Mouse (Mus musculus): ENCODE results near the gene Srrm4. TPM values are rescaled to one million over a fixed set of nuclear protein-coding genes. Genes with fewer than 3 reads are reported as not detected.

Srrm4 gene
- total and polyA plus RNA-seq, 3 experiments: not detected

GRCm38 (mm10) chr5:116589631-116590030, 2.0 kb downstream of the Srrm4 start:
- H3K4me1 ChIP-seq (ENCODE audit: control insufficient read depth in 1 of 2, insufficient read depth in 2 of 2, low read length in 2 of 2): no peaks in the 10 kb centered on the region

GRCm38 (mm10) chr5:116588836-116589235, 2.8 kb downstream of the Srrm4 start:
- Histone ChIP-seq H3K9ac (ENCODE audit: control insufficient read depth, low read depth, low read length, poor library complexity, severe bottlenecking) (no peak overlapping the region), H3K27me3 (ENCODE audit: control insufficient read depth in 1 of 2, insufficient read depth in 2 of 2, low read length in 2 of 2) (no peaks in the 10 kb centered on the region), H3K27ac (ENCODE audit: control insufficient read depth, low read depth, low read length) (no peak overlapping the region), H3K4me1 (ENCODE audit: control insufficient read depth in 1 of 2, insufficient read depth in 2 of 2, low read length in 2 of 2) (no peaks in the 10 kb centered on the region), H3K4me3 (ENCODE audit: control insufficient read depth in 1 of 2, insufficient read depth in 1 of 2, low read depth in 2 of 2, low read length in 2 of 2) (no peak overlapping the region), H3K36me3 (ENCODE audit: control insufficient read depth in 1 of 2, insufficient read depth in 2 of 2, low read length in 2 of 2) (no peaks in the 10 kb centered on the region), H3K9me3 (replicated peaks; ENCODE audit: insufficient read depth, low read length) (no peaks in the 10 kb centered on the region), H3K79me2 (ENCODE audit: control insufficient read depth, insufficient read depth, low read length, poor library complexity) (no peaks in the 10 kb centered on the region)
- TF ChIP-seq TCF12 (IDR thresholded peaks at IDR 0.05; ENCODE audit: low read depth, low read length): no peak
- TF ChIP-seq NRF1 (IDR thresholded peaks at IDR 0.05; ENCODE audit: insufficient read depth, low read depth, low read length, poor library complexity, severe bottlenecking): no peak
- no peak for TF ChIP-seq ZKSCAN1 (IDR thresholded peaks at IDR 0.05; ENCODE audit: low read depth, low read length)
- no peak for TF ChIP-seq GATA1 (IDR thresholded peaks at IDR 0.05; ENCODE audit: low read depth, low read length)
- no peak for TF ChIP-seq HCFC1 (IDR thresholded peaks at IDR 0.05; ENCODE audit: low read depth, low read length)
- no peak for TF ChIP-seq MYB (IDR thresholded peaks at IDR 0.05; ENCODE audit: low read depth, low read length)
- TF ChIP-seq E2F4 (IDR thresholded peaks at IDR 0.05; ENCODE audit: borderline replicate concordance, low read depth, low read length): no peak
- DNase-seq (ENCODE audit: low read depth, low spot score): no peak

More at GRCm38 (mm10) chr5:116589631-116590030, 2.0 kb downstream of the Srrm4 start:
- Histone ChIP-seq H3K9ac (ENCODE audit: control insufficient read depth, low read depth, low read length, poor library complexity, severe bottlenecking) (no peak overlapping the region), H3K36me3 (ENCODE audit: control insufficient read depth in 1 of 2, insufficient read depth in 2 of 2, low read length in 2 of 2) (no peaks in the 10 kb centered on the region), H3K27ac (ENCODE audit: control insufficient read depth, low read depth, low read length) (no peak overlapping the region), H3K9me3 (replicated peaks; ENCODE audit: insufficient read depth, low read length) (no peaks in the 10 kb centered on the region), H3K4me3 (ENCODE audit: control insufficient read depth in 1 of 2, insufficient read depth in 1 of 2, low read depth in 2 of 2, low read length in 2 of 2) (no peak overlapping the region), H3K79me2 (ENCODE audit: control insufficient read depth, insufficient read depth, low read length, poor library complexity) (no peaks in the 10 kb centered on the region), H3K27me3 (ENCODE audit: control insufficient read depth in 1 of 2, insufficient read depth in 2 of 2, low read length in 2 of 2) (no peaks in the 10 kb centered on the region)
- TF ChIP-seq ELF1 (IDR thresholded peaks at IDR 0.05; ENCODE audit: low read depth, low read length) (no peak), JUND (IDR thresholded peaks at IDR 0.05; ENCODE audit: low read depth, low read length) (no peak), ZC3H11A (IDR thresholded peaks at IDR 0.05; ENCODE audit: low read depth, low read length) (no peak), NELFE (IDR thresholded peaks at IDR 0.05; ENCODE audit: low read depth, low read length) (no peak), POLR2AphosphoS5 (IDR thresholded peaks at IDR 0.05; ENCODE audit: borderline replicate concordance, low read depth, low read length) (no peak), GATA1 (IDR thresholded peaks at IDR 0.05; ENCODE audit: low read depth, low read length) (no peak), MYB (IDR thresholded peaks at IDR 0.05; ENCODE audit: low read depth, low read length) (no peak), RCOR1 (IDR thresholded peaks at IDR 0.05; ENCODE audit: low read depth, low read length) (no peak)
- no peak for DNase-seq (ENCODE audit: low read depth, low spot score)

DNA sequence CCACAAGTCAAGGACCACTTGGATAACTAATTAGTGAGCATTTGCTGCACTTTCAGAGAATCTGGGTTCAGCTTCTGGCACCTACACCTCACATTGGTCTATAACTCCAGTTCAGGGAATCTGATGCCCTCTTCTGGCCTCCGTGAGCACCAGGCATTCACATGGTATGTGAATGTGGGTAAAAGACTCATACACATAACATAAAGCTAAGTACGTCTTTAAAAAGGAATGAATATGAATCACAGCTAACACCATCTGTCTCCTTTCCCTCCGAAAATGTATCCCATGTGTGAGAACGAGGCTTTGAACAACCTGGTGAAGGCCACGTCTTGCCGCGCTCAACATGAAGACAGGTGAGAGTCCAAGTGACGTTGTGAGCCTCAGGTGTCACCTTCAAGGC, 12.1 kb downstream of the Srrm4 start:
- Histone ChIP-seq H3K4me3 (ENCODE audit: control insufficient read depth in 1 of 2, insufficient read depth in 1 of 2, low read depth in 2 of 2, low read length in 2 of 2) (no peak overlapping the region), H3K9ac (ENCODE audit: control insufficient read depth, low read depth, low read length, poor library complexity, severe bottlenecking) (no peak overlapping the region)

More for the DNA sequence above, 12.1 kb downstream of the Srrm4 start:
- H3K27me3 ChIP-seq (ENCODE audit: control insufficient read depth in 1 of 2, insufficient read depth in 2 of 2, low read length in 2 of 2): no peaks in the 10 kb centered on the region
- H3K27ac ChIP-seq (ENCODE audit: control insufficient read depth, low read depth, low read length): no peak overlapping the region
- H3K36me3 ChIP-seq (ENCODE audit: control insufficient read depth in 1 of 2, insufficient read depth in 2 of 2, low read length in 2 of 2): no peaks in the 10 kb centered on the region
- DNase-seq (ENCODE audit: low read depth, low spot score): no peak
- TF ChIP-seq E2F4 (IDR thresholded peaks at IDR 0.05; ENCODE audit: borderline replicate concordance, low read depth, low read length) (no peak), MAZ (IDR thresholded peaks at IDR 0.05; ENCODE audit: low read depth, low read length) (no peak), HCFC1 (IDR thresholded peaks at IDR 0.05; ENCODE audit: low read depth, low read length) (no peak)
- no peaks in the 10 kb centered on the region for H3K79me2 ChIP-seq (ENCODE audit: control insufficient read depth, insufficient read depth, low read length, poor library complexity)
- no peaks in the 10 kb centered on the region for H3K9me3 ChIP-seq (replicated peaks; ENCODE audit: insufficient read depth, low read length)
- no peaks in the 10 kb centered on the region for H3K4me1 ChIP-seq (ENCODE audit: control insufficient read depth in 1 of 2, insufficient read depth in 2 of 2, low read length in 2 of 2)

Data from MEL (cell line).